Mouse (Mus musculus) right cerebral cortex, postnatal 25 days (tissue): ENCODE measurements at regions not wholly inside any gene's neighbourhood (a gene's known extent, or its start where the extent isn't known, plus 50 kb on each side); places are given as distances from the start of the nearest gene placed in this dataset.

Experiments used
- DNase-seq: peaks from one replicate; pipeline ENCODE4 v3.0.0; 2022

- DNase-seq: no peak
Observed at GRCm38 (mm10) chr10:72573991-72574652, 80.5 kb upstream of the Zwint start.

GRCm38 (mm10) chr10:72577713-72578112 lies 76.9 kb upstream of the Zwint start:
- DNase-seq: no peak

GRCm38 (mm10) chr10:72578501-72578900 lies 76.1 kb upstream of the Zwint start:
- DNase-seq: no peak

GRCm38 (mm10) chr10:72581311-72581710 lies 73.3 kb upstream of the Zwint start:
- DNase-seq: no peak

- no peak for DNase-seq
Observed at GRCm38 (mm10) chr10:72588561-72588960, 66.1 kb upstream of the Zwint start.

GRCm38 (mm10) chr10:72593049-72593448 lies 61.6 kb upstream of the Zwint start:
- no peak for DNase-seq
